Mouse (Mus musculus) erythroblast, adult 5-6 weeks (primary cell): ENCODE data around the gene Myd88. TPM values are rescaled to one million over a fixed set of nuclear protein-coding genes. Genes with fewer than 3 reads are reported as not detected.

Source experiments
- ATAC-seq: replicated peaks from 2 replicates; pipeline ENCODE4 v1.8.0; 2016; ENCODE audit warnings: moderate number of reproducible peaks, mild to moderate bottlenecking, moderate TSS enrichment, inconsistent platforms; ENCODE audit not compliant: poor library complexity, low FRiP score, severe bottlenecking
- total RNA-seq, 2 experiments: library from RNA; stranded (forward) in 1 of 2; stranded (reverse) in 1 of 2; fragments of 150-400 nt in 1 of 2; fragments of 200-764, 138-1000 nt in 1 of 2; gene quantifications; 2 replicates each; pipeline versions ENCODE4 v1.2.3 to v1.2.4; 2015 to 2017; ENCODE audit warnings: low replicate concordance in 2 of 2

The Myd88 gene
- total RNA-seq, 2 experiments from 2014 or later, result 5.1 to 20.0 TPM

GRCm38 (mm10) chr9:119309067-119309466 lies 32.1 kb downstream of the Myd88 start:
- ATAC-seq, result no peak

GRCm38 (mm10) chr9:119305863-119306262 lies 35.3 kb downstream of the Myd88 start:
- no peak for ATAC-seq

GRCm38 (mm10) chr9:119298563-119298962 lies 42.6 kb downstream of the Myd88 start:
- no peak for ATAC-seq

GRCm38 (mm10) chr9:119297696-119298095 lies 43.5 kb downstream of the Myd88 start:
- ATAC-seq, result no peak

GRCm38 (mm10) chr9:119290791-119291190 lies 50.4 kb downstream of the Myd88 start:
- no peak for ATAC-seq

Other genes starting within 250 kb of the Myd88 start
- gene Plcd1, start 247.9 kb downstream of the Myd88 start, total RNA-seq (2015; ENCODE audit: low replicate concordance), result not detected in 2 replicates
- gene Plcd1, start 247.9 kb downstream of the Myd88 start, total RNA-seq (2017; ENCODE audit: low replicate concordance), result not detected in 2 replicates
- 0.21 TPM in 1 of 2 replicates, not detected in the other for gene Dlec1, start 238.9 kb downstream of the Myd88 start, total RNA-seq (2015; ENCODE audit: low replicate concordance)
- not detected in 2 replicates for gene Dlec1, start 238.9 kb downstream of the Myd88 start, total RNA-seq (2017; ENCODE audit: low replicate concordance)
- not detected in 2 replicates for gene Acaa1b, start 184.3 kb downstream of the Myd88 start, total RNA-seq (2015; ENCODE audit: low replicate concordance)
- 1.4 TPM in 1 of 2 replicates, not detected in the other for gene Acaa1b, start 184.3 kb downstream of the Myd88 start, total RNA-seq (2017; ENCODE audit: low replicate concordance)
- gene Gm47289, start 182.2 kb downstream of the Myd88 start, total RNA-seq (2015; ENCODE audit: low replicate concordance), result not detected in 2 replicates
- not detected in 2 replicates for gene Gm47289, start 182.2 kb downstream of the Myd88 start, total RNA-seq (2017; ENCODE audit: low replicate concordance)
- gene Slc22a13, start 132.3 kb downstream of the Myd88 start, total RNA-seq (2015; ENCODE audit: low replicate concordance), result not detected in 2 replicates
- not detected in 2 replicates for gene Slc22a13, start 132.3 kb downstream of the Myd88 start, total RNA-seq (2017; ENCODE audit: low replicate concordance)
- gene Oxsr1, start 19.0 kb downstream of the Myd88 start, total RNA-seq (2015; ENCODE audit: low replicate concordance), result 3.7 and 7.5 TPM in 2 replicates
- gene Oxsr1, start 19.0 kb downstream of the Myd88 start, total RNA-seq (2017; ENCODE audit: low replicate concordance), result 11.0 and 17.0 TPM in 2 replicates
- 6.9 and 9.2 TPM in 2 replicates for gene Acaa1a, start 1.7 kb downstream of the Myd88 start, total RNA-seq (2015; ENCODE audit: low replicate concordance)
- gene Acaa1a, start 1.7 kb downstream of the Myd88 start, total RNA-seq (2017; ENCODE audit: low replicate concordance), result 4.1 and 8.1 TPM in 2 replicates
- gene Xylb, start 16.0 kb upstream of the Myd88 start, total RNA-seq (2015; ENCODE audit: low replicate concordance), result 0.19 TPM in 1 of 2 replicates, not detected in the other
- gene Xylb, start 16.0 kb upstream of the Myd88 start, total RNA-seq (2017; ENCODE audit: low replicate concordance), result 0.56 TPM in 1 of 2 replicates, not detected in the other
- gene Slc22a14, start 24.1 kb upstream of the Myd88 start, total RNA-seq (2015; ENCODE audit: low replicate concordance), result not detected in 2 replicates
- gene Slc22a14, start 24.1 kb upstream of the Myd88 start, total RNA-seq (2017; ENCODE audit: low replicate concordance), result not detected in 2 replicates
- gene Acvr2b, start 60.7 kb upstream of the Myd88 start, total RNA-seq (2015; ENCODE audit: low replicate concordance), result not detected in 2 replicates
- 1.3 TPM in 1 of 2 replicates, not detected in the other for gene Acvr2b, start 60.7 kb upstream of the Myd88 start, total RNA-seq (2017; ENCODE audit: low replicate concordance)
- 1.5 TPM in 2 replicates for gene Exog, start 103.5 kb upstream of the Myd88 start, total RNA-seq (2015; ENCODE audit: low replicate concordance)
- 0.70 and 0.77 TPM in 2 replicates for gene Exog, start 103.5 kb upstream of the Myd88 start, total RNA-seq (2017; ENCODE audit: low replicate concordance)
- gene Scn5a, start 237.6 kb upstream of the Myd88 start, total RNA-seq (2015; ENCODE audit: low replicate concordance), result not detected in 2 replicates
- gene Scn5a, start 237.6 kb upstream of the Myd88 start, total RNA-seq (2017; ENCODE audit: low replicate concordance), result not detected in 2 replicates